Mouse (Mus musculus) cerebellum, postnatal 25 days (tissue): ENCODE results near the gene Gm10188.

Experiments
- DNase-seq, 2 experiments: peaks; one replicate each; pipeline ENCODE4 v3.0.0; 2021; ENCODE audit warnings: mixed read lengths in 2 of 2

Gm10188 gene

DNA sequence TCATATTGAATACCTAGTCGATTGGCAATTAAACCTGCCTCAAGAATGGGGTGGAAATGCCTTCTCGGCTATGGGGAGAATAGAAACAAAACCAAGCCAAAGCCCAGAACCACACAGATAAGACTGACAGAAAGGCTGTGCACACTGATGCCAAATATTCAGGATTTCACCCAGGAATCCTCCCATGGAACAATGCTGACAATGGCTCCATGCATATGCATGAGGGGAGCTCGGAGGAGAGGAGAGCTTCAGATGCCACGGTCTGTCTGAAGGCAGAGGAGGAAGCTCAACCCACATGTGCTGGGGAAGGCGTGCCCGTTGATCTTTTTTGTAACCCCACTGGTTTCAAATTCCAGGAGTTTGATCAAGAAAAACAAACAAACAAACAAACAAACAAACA, 7.4 kb downstream of the Gm10188 start:
- no peak for DNase-seq

DNA sequence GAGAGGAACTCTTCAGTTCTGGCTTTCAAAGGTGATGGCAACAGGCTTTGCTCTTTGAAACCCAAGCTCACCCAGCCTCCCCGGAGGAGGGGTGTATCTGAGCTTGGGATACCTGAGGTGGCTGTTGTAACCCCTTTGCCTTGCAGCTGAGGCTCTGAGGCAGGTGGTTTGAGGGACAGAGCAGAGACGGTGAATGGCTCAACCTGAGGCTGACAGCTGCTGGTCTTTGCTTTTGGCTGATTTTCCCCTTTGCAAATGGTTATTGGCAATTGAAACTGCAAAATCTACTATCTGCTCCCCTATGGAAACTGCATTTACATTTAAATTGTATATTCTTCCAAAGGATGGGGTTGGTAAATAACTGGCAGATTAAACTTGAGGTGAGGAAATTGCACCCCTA, 7.9 kb downstream of the Gm10188 start:
- DNase-seq = no peak

DNA sequence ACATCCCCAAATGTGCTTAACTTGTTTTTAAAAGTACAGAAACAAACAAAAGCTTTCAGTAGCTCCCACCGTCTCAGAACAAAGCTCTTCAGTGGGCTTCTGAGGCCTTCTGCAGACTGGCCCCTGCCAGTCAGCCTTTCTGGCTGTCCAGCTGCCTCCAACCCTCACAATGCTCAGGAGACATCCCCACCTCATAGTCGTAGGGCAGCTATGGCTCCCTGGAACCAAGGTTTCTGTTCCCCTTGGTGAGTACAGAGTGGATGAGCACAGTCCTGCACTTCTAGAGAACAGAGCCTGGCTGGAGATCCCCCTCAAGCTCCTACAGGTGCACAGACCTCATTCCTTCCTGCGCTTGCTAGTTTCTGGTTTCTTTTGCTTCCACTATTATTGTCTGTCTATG, 13.3 kb downstream of the Gm10188 start:
- DNase-seq = no peak

DNA sequence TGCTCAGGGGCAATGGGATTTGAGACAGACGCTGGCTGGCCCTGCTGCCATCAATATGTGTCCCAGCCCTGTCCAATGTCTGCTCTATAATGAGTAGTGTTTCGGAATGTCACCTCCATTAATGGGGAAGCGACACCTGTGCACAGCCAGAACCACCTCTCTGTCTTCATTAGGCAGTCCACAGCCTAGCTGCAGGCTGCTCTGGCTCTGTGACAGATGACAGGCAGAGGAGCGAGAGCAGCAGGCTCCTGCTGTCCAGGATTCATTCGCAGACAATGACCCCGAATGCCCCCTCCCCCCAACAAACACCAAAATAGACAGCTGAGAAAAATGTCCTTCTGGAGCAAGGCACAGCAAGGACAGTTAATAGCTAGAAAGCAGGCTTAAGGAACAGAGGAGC, 16.5 kb downstream of the Gm10188 start:
- peak; percentile 37 to 64 for DNase-seq

DNA sequence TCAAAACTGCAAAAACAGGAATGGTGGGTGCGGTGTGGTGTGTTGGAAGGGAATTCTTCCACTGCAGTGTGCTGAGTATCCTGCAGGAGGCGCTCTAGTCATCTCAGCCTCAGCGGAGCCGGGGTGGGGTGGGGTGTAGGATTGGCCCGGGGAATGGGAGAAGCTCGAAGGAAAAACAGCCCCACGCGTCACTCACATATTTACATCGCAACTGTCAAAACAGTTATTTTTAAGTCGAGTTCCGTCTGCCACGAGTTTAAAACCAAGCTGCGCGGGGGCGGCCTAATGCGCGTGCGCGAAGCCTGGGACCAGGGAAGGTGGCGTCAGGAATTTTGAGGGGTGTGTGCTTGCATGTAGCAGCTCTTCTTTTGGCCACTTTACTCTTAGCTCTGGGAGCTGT, 17.3 kb downstream of the Gm10188 start:
- peak; percentile 74 to 78 for DNase-seq

DNA sequence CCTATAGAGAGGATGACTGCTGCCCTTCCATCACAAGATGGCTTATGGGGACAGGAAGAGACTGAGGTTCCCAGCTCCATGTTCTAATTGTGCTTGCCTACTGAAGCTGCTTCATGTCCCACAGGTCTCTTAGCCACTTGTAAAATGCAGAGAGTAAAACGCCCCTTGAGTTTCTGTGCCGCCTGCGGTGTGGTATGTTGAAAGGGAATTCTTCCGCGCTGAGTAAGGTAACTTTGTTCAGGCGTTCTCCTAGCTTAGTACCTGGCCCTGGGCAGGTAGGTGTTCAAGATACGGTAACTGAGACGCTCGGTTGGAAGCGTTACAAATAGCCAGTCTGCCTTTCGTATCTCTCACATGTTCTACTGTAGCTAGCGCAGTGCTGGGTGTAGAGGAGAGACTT, 17.9 kb downstream of the Gm10188 start:
- no peak for DNase-seq

DNA sequence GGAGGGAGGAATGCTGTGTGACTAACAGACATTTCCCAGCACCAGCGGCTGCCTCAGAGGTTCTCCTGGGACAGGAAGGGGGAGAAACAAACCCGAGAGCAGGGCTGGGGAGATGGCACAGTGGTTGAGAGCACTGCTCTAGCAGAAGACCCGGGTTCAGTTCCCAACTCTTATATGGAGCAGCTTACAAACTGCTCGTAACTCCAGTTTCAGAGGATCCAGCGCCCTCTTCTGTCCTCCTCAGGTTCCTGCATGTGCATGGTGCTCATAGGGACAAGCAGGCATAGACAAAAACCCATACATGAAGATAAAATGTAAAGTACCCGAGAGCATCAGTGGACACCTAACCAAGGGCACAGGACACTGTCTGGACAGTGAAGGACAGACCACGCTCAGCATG, 18.6 kb downstream of the Gm10188 start:
- DNase-seq = peak; percentile 54 to 72

DNA sequence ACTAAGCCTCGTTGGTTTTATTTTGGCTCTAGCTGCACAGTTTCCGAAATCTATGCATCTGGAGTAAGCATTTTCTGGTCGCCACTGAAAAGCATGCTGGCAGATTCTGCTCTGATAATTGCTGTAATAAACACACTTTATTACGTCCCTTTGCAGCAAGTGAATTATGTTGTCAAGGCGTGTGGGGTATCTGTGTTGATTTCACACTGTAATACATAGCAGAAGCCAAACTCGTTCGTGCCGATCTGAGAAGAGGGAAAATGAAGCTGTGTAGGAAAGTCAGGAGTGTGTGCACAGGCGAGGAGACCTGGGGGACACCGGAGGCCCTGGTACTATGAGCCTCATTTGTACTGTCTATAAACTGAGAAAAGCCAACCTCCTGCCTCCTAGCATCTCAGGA, 20.2 kb downstream of the Gm10188 start:
- no peak for DNase-seq

DNA sequence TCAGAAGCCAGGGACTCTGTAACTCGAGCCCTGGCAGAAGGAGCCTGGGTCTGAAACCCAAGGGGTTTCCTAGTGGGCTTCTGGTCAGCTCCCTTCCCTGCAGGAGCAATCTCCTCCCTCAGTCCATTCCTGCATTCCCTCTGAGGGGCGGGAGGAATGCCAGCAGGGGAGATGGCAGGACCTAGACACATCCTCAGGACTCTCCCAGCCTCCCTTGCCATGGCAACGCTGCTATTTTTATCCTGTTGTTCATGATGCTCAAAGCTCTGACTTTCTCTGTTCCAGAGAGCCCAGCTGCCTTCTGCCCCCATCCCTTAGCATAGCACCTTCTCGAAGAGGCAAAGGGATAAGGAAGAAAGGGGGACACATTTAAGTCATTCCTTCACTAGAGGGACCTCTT, 21.4 kb downstream of the Gm10188 start:
- DNase-seq = peak; percentile 84 to 90

DNA sequence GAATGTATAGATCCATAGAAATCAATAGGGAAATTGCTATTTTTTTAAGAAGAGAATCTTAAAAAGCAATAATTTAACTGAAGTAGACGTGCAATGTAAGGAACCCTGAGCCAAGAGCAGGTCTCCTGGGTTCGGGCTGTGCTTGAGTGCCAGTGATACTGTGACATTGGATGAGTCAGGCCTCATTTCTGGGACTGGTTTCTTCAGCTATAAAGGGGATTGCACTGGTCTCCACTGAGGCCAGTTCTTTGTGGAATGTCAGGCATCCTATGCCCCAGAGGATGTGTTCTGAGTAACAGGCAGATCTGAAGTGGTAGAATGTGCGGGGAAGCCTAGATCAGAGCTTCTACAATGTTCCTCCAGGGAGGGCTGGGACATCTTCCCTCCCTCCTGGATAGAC, 22.7 kb downstream of the Gm10188 start:
- no peak for DNase-seq

DNA sequence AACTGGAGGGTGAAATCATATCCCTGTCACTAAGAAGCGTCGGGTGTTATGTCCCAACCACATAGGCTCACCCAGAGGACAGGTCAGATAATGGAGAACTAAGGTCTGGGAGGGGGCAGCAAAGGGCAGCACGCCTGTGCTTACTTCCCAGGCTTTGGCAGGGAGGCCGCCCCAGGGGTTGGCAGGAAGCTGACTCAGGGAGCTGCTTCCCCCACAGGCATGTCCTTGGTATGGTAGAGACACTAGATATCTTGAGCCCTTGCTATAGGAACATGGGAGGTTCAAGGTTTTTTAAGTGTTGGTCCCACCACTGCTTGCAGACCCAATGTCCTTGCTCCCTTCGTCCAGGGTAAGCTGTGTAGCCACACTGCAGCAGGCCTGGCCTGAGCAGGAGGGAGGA, 23.6 kb downstream of the Gm10188 start:
- no peak for DNase-seq

DNA sequence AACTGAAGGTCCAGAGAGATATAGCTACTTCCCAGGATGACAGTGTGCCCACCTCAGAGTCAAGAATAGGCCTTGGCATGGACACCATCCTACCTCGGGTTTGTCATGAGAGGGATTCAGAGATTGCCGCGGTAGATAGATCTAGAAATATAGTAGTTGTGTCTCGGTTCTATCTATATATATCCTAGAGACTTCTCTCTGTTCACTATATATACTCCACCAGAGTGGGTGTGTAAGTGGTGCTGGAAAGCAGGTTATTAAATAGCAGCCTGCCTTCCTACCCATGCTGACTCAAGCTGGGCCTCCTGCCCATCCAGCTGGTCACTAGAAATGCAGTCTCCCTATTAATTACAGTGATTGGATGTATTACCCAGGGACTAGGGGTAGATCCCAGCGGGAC, 26.8 kb downstream of the Gm10188 start:
- peak; percentile 55 to 69 for DNase-seq

DNA sequence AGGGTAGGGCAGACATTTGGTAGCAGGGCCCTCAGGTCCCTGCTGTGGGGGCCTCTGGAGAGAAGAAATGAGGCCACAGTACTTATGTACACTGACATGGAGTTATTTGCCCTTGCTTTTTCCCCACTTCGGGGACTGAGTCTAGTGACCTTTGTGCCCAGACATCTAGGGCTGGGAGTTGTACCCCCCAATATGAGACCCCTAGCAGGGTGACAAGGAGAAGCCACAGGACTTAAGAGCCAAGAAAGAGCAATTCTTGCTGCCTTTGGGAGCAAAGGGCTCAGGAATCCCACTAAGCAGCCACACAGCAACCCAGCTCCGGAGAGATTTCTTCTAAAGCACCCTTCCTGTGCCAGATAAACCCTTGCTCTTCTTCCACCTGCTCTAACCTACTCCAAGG, 27.6 kb downstream of the Gm10188 start:
- DNase-seq = no peak

DNA sequence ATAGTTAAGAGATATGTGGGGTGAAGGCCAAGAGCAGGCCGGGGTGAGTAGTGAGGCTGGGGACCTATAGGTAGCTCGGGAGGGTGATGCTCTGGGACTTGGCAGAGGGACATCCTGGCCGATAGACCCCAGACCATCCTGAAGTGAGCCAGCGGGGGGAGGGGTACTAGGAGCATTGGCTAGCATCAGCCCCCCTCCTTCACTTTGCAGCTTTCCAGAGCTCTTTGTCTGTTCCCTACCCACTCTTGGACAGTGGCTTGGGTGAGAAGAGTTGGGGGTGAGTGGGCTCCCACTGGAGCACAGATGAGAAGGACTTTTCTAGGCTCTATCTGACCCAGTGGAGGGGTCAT, 28.1 kb downstream of the Gm10188 start:
- peak in 1 of 2 experiments; percentile 39 for DNase-seq

DNA sequence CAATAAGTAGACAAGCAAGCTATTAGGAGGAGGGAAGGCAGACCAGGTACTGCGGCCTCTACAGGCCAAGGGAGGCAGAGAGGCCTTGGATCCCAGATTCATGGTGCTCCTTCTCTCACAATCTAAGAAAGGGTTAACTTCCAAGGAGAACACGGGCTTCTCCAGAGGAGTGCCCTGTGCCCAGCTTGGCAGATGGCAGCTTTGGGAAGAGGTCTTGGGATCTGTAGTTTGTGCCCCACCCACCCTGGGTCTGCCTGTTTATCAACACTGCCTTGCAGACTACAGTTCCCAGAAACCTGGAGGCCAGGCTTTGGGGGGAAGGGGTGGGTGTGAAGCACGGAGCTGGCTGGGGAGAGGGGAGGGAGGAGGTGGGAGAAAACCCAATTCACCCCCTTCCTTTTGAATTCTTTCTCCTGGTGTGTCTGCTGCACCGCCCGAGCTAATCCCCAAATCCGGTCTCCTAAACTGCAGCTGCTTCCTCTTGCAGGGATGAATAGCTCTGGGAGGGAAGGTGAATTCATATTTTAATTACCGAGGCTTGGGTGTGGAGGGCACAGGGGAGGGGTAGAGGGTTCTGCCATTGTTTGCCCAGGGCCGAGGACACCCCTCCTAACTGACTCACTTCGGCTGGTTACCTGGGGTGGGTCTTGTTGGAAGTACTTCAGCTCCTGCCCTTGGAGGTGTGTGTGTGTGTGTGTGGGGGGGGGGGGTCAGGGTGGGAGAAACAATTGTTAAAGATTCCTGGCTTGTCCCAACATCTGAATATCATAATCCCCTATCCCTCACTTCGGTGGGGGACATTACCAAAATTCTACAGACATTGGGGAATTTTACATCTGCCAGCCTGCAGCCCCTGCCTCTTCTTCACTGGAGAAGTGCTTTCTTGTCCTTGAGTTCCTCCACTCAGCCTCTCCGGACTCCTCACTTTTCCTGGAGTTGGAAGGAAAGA, 28.7 kb downstream of the Gm10188 start:
- DNase-seq = peak; percentile 88 to 92

DNA sequence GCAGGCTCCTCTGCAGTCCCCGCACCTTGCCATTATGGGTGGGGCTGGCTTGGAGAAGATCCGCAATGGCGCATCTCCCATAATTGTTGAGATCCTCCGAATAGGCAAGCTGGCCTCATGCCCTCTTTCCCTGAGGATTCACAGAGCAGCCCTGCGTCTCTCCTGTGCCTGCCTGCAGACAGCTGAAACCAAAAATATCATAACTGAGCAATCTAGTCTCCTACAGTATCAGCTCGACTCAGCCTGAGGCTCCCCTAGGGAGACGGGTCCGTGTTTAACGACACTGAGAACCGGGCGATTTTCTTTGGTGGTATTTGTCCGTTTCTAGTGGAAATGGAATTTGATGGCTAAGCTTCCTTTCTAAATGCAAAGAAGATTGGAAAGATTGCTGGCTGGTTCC, 29.6 kb downstream of the Gm10188 start:
- peak; percentile 72 to 80 for DNase-seq

DNA sequence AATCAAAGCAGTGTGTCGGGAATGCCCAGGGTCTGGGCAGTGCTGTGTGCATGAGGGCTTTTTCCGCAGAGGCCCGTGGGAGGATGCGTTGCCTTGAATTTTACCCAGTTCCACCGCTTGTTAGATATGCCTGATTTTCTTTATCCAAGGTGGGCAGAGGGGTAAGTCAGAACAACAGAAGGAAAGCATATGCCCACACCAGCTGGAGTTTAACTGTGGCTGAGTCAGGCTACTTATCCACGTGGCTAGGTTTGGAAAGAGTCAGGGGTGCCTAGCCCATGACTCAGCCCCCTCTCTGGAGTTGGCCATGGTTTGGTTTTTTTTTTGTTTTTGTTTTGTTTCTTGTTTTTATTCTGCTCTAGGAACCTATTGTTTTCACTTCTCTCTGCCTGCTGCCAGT, 30.3 kb downstream of the Gm10188 start:
- DNase-seq = peak; percentile 26 to 27

DNA sequence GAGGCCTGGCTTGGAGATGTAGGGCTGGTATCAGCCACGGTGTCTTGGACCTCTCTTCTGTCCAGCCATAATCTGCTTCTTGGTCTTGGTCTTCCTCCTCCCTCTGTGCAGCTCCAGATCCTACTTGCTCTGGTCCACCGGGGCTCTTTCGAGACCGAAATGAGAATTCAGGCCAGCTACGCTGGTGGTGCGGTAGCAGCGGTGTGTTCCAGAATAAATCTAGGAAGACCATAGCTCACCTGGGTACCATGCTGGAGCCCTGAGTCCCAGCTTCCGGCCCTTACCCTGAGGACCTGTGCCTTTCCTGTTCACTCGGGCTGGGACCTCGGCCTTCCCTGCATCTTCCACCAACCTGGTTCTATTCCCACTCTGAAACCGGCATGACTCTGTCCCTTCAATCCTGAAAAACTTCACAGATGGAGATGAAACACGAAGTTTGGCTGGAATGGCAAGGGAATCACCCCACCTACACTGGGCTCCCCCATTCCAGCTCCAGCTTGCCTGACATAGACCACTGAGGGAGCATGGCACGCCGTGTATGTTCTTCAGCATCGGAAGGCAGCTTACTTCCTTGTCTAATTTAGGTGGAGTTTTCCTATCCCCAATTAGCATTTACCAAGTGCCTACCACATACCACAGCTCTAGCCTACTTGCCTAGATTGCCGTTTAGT, 31.0 kb downstream of the Gm10188 start:
- no peak for DNase-seq

DNA sequence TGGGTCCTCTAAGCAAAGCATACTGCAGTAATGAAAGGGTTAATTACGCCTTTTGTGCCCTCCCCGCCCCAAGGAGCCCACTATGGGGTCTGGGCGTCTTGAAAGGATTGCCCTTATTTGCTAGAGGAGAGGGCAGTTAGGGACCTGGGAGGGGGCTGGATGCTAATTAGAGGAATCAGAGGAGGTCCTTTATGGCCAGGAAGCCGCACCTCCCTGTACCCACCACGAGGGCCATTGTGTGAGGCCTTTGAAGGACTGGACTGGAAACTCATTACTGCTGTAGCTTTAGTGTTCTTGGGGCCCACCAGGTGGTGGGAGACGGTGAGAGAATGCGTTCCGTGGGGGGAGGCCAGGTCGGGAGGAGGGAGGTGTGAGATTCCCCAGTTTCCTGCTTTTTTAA, 31.9 kb downstream of the Gm10188 start:
- no peak for DNase-seq

DNA sequence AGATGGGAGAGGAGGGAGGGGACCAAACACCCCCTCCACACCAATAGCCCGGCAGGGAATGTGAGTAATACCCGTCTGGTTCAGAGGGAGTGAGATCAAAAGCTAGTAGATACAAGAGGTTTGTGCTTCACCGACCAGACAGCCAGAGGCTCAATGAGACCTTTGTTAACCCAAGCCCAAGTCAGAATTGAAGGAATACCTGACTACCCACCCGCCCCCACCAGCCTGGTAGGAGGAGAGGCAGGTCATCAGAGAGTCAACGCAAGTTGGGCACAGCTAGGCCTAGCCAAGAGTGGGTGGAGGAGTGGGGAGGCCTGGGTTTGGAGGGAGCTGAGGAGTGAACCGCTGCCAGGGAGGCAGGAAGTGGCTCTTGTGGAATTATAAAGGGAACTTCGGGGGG, 33.2 kb downstream of the Gm10188 start:
- no peak for DNase-seq

DNA sequence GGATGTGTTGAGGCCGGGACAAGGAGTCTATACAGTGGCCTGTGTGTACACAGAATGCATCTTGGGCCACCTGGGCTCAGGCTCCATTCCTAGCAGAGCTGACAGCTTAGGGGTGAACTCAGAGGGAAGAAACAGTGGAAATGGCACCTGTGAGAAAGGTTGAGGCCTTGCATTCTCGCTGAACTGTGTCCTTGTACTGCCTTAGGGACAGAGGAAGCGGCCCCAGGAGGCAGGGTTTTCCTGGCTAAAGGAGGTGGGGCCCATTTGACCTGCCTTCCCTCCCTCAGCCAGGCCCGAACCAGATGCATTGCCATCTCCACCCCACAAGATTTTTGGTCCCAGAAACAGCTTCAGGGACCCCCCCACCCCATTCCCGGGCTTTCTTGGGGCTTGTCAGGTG, 33.9 kb downstream of the Gm10188 start:
- DNase-seq = peak in 1 of 2 experiments; percentile 11

DNA sequence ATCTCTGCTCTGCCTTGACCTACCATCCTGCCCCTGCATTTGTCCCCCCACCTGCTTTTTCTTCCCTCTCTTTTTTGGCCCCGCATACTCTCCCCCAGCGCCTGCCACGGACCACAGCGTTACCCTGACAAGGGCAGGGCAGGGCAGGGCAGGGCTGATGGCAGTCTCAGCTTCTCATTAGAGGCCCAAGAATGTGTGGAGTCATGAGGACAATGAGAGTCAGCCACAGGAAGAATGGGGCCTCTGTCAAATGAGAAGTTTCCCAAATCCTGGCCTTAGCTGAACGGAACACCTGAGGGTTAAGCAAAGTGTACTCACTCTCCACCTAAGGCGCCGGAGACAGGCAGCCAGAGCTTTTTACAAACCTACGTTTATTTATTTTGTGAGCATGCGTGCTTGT, 34.5 kb downstream of the Gm10188 start:
- DNase-seq = no peak

DNA sequence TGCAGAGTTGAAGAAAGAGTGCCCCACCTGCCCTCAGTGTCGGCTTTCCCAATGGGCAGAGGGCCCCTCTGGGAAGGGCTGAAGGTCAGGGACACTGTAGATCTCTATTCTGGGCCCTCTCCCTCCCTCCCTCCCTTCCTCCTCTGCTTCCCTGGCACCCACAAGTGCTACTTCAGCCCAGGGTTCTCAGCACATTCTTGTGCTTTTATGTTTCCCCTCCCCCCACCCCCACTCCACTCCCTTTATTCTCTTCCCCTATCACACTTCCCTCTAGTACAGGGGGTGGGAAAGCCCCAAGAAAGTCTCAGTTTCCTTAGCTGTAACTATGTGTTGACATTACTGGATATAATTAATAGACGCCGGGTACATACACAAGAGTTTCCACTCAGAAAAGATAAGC, 34.9 kb downstream of the Gm10188 start:
- no peak for DNase-seq

DNA sequence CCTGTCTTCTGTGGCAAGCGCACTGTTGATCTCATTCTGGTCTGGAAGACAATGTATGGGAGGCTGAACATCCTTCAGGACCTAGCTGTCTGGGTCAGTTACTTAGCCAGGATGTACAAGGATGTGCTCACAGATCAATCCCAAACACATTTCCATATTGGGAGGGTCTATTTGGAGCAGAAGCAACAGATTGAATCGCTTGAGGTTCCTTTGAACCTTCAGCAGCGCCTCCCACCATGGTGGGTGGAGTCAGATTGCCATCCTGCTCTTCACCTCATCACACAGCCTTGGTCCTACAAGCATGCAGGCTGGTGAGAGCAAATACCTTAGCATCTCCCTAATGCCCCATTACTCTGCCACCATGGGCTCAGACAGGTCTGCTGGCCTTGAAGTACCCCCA, 35.8 kb downstream of the Gm10188 start:
- no peak for DNase-seq
